Mouse (Mus musculus): ENCODE measurements around the gene Clec2l.
A peak's percentile ranks its signal among the peaks of the same experiment; 100 is the strongest.

The Clec2l gene

GRCm38 (mm10) chr6:38662714-38663615, at the start of gene Clec2l:
TSS of gene Clec2l (plus strand) at chr6:38663069.
- no peak for DNase-seq (ENCODE audit: low spot score in 2 of 2)

- DNase-seq (ENCODE audit: low spot score in 2 of 2) = no peak
These were observed 40.5 kb upstream of the Clec2l start for GRCm38 (mm10) chr6:38622406-38622805.

GRCm38 (mm10) chr6:38623457-38623856, 39.4 kb upstream of the Clec2l start:
- no peak for DNase-seq (ENCODE audit: low spot score in 2 of 2)

GRCm38 (mm10) chr6:38624439-38624838, 38.4 kb upstream of the Clec2l start:
- no peak for DNase-seq (ENCODE audit: low spot score in 2 of 2)

- DNase-seq (ENCODE audit: low spot score in 2 of 2) = no peak
These were observed 36.8 kb upstream of the Clec2l start for GRCm38 (mm10) chr6:38626086-38626485.

GRCm38 (mm10) chr6:38627081-38627480, 35.8 kb upstream of the Clec2l start:
- no peak for DNase-seq (ENCODE audit: low spot score in 2 of 2)

- no peak for DNase-seq (ENCODE audit: low spot score in 2 of 2)
These were observed 35.4 kb upstream of the Clec2l start for GRCm38 (mm10) chr6:38627486-38627885.

GRCm38 (mm10) chr6:38629556-38629955, 33.3 kb upstream of the Clec2l start:
- DNase-seq (ENCODE audit: low spot score in 2 of 2) = no peak

- no peak for DNase-seq (ENCODE audit: low spot score in 2 of 2)
These were observed 30.0 kb upstream of the Clec2l start for GRCm38 (mm10) chr6:38632826-38633225.

- no peak for DNase-seq (ENCODE audit: low spot score in 2 of 2)
These were observed 28.4 kb upstream of the Clec2l start for GRCm38 (mm10) chr6:38634461-38634860.

GRCm38 (mm10) chr6:38635941-38636851, 26.7 kb upstream of the Clec2l start:
- DNase-seq (ENCODE audit: low spot score in 2 of 2) = peak in 1 of 2 experiments; percentile 8

- DNase-seq (ENCODE audit: low spot score in 2 of 2) = peak in 1 of 2 experiments; percentile 8
These were observed 25.8 kb upstream of the Clec2l start, which contains the start of gene Klrg2 for GRCm38 (mm10) chr6:38636852-38637618. TSS of gene Klrg2 (minus strand) at chr6:38637242.

- DNase-seq (ENCODE audit: low spot score in 2 of 2) = no peak
These were observed 22.5 kb upstream of the Clec2l start for GRCm38 (mm10) chr6:38640401-38640800.

GRCm38 (mm10) chr6:38641228-38641627, 21.6 kb upstream of the Clec2l start:
- DNase-seq (ENCODE audit: low spot score in 2 of 2) = no peak

GRCm38 (mm10) chr6:38641645-38642044, 21.2 kb upstream of the Clec2l start:
- no peak for DNase-seq (ENCODE audit: low spot score in 2 of 2)

- DNase-seq (ENCODE audit: low spot score in 2 of 2) = no peak
These were observed 20.3 kb upstream of the Clec2l start for GRCm38 (mm10) chr6:38642593-38642992.

- DNase-seq (ENCODE audit: low spot score in 2 of 2) = no peak
These were observed 19.8 kb upstream of the Clec2l start for GRCm38 (mm10) chr6:38643039-38643438.

- DNase-seq (ENCODE audit: low spot score in 2 of 2) = peak in 1 of 2 experiments; percentile 19
These were observed 13.3 kb upstream of the Clec2l start for GRCm38 (mm10) chr6:38649545-38649944.

GRCm38 (mm10) chr6:38650263-38650937, 12.5 kb upstream of the Clec2l start:
- DNase-seq (ENCODE audit: low spot score in 2 of 2) = peak; percentile 14 to 61

GRCm38 (mm10) chr6:38661626-38662025, 1.2 kb upstream of the Clec2l start:
- no peak for DNase-seq (ENCODE audit: low spot score in 2 of 2)

- DNase-seq (ENCODE audit: low spot score in 2 of 2) = no peak
These were observed 6.7 kb downstream of the Clec2l start for GRCm38 (mm10) chr6:38669580-38669979.
